8 mouse cellular contexts compared by ENCODE assay signal in genomic region chr9:96630571-96631388, GRCm38 (mm10). TPM values are rescaled to one million over a fixed set of nuclear protein-coding genes. Genes with fewer than 3 reads are reported as not detected.
A peak's percentile ranks its signal among the peaks of the same experiment; 100 is the strongest.
DNase-seq lines count a peak whose midpoint lies in the region; ATAC-seq lines count a peak whose summit lies in the region.

No protein-coding gene starts in this region.

- peak overlapping the region; percentile 74 for H3K4me2 ChIP-seq in hindbrain, embryonic 12.5 days (replicated peaks)

- intact Hi-C loops in left cerebral cortex, postnatal 4 days (cut with DNase I), result no loop called here

- H3K27ac ChIP-seq in hindbrain, embryonic 12.5 days, result peak overlapping the region; percentile 98

- peak overlapping the region; percentile 96 for H3K9ac ChIP-seq in hindbrain, embryonic 12.5 days

- H3K9me3 ChIP-seq in hindbrain, embryonic 12.5 days (replicated peaks), result no peaks in the 10 kb centered on the region

- DNase-seq in R1 (ENCODE audit: low read depth, low spot score) (peak; percentile 77), adipocyte (ENCODE audit: low spot score) (no peak)
- DNase-seq in cerebellum, adult 18-20 months, result peak; percentile 51 to 66
- peak; percentile 31 for DNase-seq in forelimb bud, embryonic 11.5 days (ENCODE audit: low read depth, low spot score)
- peak; percentile 37 for DNase-seq in left cerebral cortex, postnatal 4 days
- peak; percentile 54 for DNase-seq in mesoderm, embryonic 11.5 days (ENCODE audit: low read depth, low spot score)
- DNase-seq in right cerebral cortex, postnatal 4 days, result peak; percentile 48

- peaks cover 11% of the 10 kb centered on the region; the same call in 1 of the 2 replicates for H3K27me3 ChIP-seq in hindbrain, embryonic 12.5 days

- peak; percentile 86 for ATAC-seq in hindbrain, embryonic 12.5 days (ENCODE audit: low FRiP score)

- no peaks in the 10 kb centered on the region for H3K36me3 ChIP-seq in hindbrain, embryonic 12.5 days

- peak overlapping the region; percentile 89 for H3K4me3 ChIP-seq in hindbrain, embryonic 12.5 days

- 0 out of 2 replicates have a peak, but pooled peaks cover 6% of the 10 kb centered on the region for H3K4me1 ChIP-seq in hindbrain, embryonic 12.5 days

- WGBS in hindbrain, embryonic 12.5 days, result 1% methylated on average over 74 of the region's 105 CpGs

RNA-seq across cellular contexts. Expression of gene Rasa2, which starts 0.6 kb away (rescaled TPM):
- polyA plus RNA-seq in hindbrain, embryonic 12.5 days (2016; fragmentation: Nextera tagmentation; extraction: Ambion mirVana), result 20.2 and 20.4 TPM in 2 replicates
- total RNA-seq in left cerebral cortex, postnatal 4 days (2021), result 10 to 100 TPM; 28.8 to 30.4 TPM
